Mouse (Mus musculus) C2C12 (cell line): ENCODE data around the gene Nsrp1. TPM values are rescaled to one million over a fixed set of nuclear protein-coding genes. Genes with fewer than 3 reads are reported as not detected.
A peak's percentile ranks its signal among the peaks of the same experiment; 100 is the strongest.
"Not testable (repeated sequence)": the region's sequence is repeated elsewhere in the genome, so short reads cannot be mapped to it uniquely, and the experiment has no call there.

Experiments
- H3K27me3 ChIP-seq: one replicate; pipeline ENCODE4 v1.6.1; 2011; ENCODE audit not compliant: control insufficient read depth, insufficient read depth, insufficient read length
- H3K36me3 ChIP-seq: one replicate; pipeline ENCODE4 v1.6.1; 2011; ENCODE audit not compliant: control insufficient read depth, insufficient read depth
- H3K4me3 ChIP-seq: one replicate; pipeline ENCODE4 v1.5.1; 2011; ENCODE audit warnings: mild to moderate bottlenecking, control low read depth; ENCODE audit not compliant: poor library complexity, insufficient read depth, severe bottlenecking
- H3K79me2 ChIP-seq: one replicate; pipeline ENCODE4 v1.6.1; 2011; ENCODE audit not compliant: control insufficient read depth, insufficient read depth
- H3K79me3 ChIP-seq: one replicate; pipeline ENCODE4 v1.6.1; 2011; ENCODE audit warnings: low read depth, control low read depth
- H3ac ChIP-seq: one replicate; pipeline ENCODE3; 2011; ENCODE audit warnings: low read depth; ENCODE audit not compliant: control insufficient read depth, insufficient read length
- CEBPB ChIP-seq: IDR thresholded peaks from one replicate; pipeline ENCODE4 v1.6.1; 2011; ENCODE audit warnings: low read depth, mild to moderate bottlenecking, control low read depth, moderate library complexity
- CTCF ChIP-seq: IDR thresholded peaks from one replicate; pipeline ENCODE4 v1.5.1; 2011; ENCODE audit not compliant: control insufficient read depth, insufficient read depth, insufficient read length
- FOSL1 ChIP-seq: IDR thresholded peaks from one replicate; pipeline ENCODE4 v1.8.0; 2011; ENCODE audit warnings: mild to moderate bottlenecking, low read length; ENCODE audit not compliant: poor library complexity, insufficient read depth, severe bottlenecking
- MAX ChIP-seq: IDR thresholded peaks from one replicate; pipeline ENCODE4 v1.6.1; 2011; ENCODE audit warnings: mild to moderate bottlenecking, control low read depth
- MYOD1 ChIP-seq: IDR thresholded peaks from one replicate; pipeline ENCODE4 v1.6.1; 2011; ENCODE audit warnings: low read depth; ENCODE audit not compliant: control insufficient read depth, insufficient read length
- MYOG ChIP-seq: IDR thresholded peaks from one replicate; pipeline ENCODE4 v1.6.1; 2011; ENCODE audit not compliant: control insufficient read depth, insufficient read length; ENCODE audit errors: extremely low read depth
- USF1 ChIP-seq: IDR thresholded peaks from one replicate; pipeline ENCODE4 v1.6.1; 2011; ENCODE audit warnings: low read depth, mild to moderate bottlenecking, control low read depth, moderate library complexity
- polyA plus RNA-seq: library from polyadenylated mRNA; unstranded; fragments of >200 nt; fragmentation: generic; extraction: Trizol; gene quantifications from one replicate; pipeline ENCODE4 v1.2.1, GENCODE M21; 2012; ENCODE audit warnings: missing spikeins

The Nsrp1 gene
- polyA plus RNA-seq, 1 experiment, result 2.7 TPM

GRCm38 (mm10) chr11:77077792-77078191 lies 443 bp downstream of the Nsrp1 start:
- peak overlapping the region; percentile 79 for H3ac ChIP-seq
- peak overlapping the region; percentile 98 for H3K4me3 ChIP-seq
- TF ChIP-seq CTCF (no peak), USF1 (no peak)
- peaks cover 22% of the 10 kb centered on the region for H3K79me3 ChIP-seq
- H3K27me3 ChIP-seq, result peaks cover 7% of the 10 kb centered on the region
- H3K36me3 ChIP-seq, result peaks cover 28% of the 10 kb centered on the region
- peaks cover 54% of the 10 kb centered on the region for H3K79me2 ChIP-seq

- Histone ChIP-seq H3ac (peak overlapping the region; percentile 79), H3K79me2 (peaks cover 59% of the 10 kb centered on the region), H3K4me3 (peak overlapping the region; percentile 98), H3K79me3 (peaks cover 26% of the 10 kb centered on the region), H3K36me3 (peaks cover 28% of the 10 kb centered on the region)
- H3K27me3 ChIP-seq, result not testable (repeated sequence)
Observed at GRCm38 (mm10) chr11:77077331-77077730, 904 bp downstream of the Nsrp1 start.

- peaks cover 96% of the 10 kb centered on the region for H3K79me2 ChIP-seq
- no peak overlapping the region for H3ac ChIP-seq
- H3K36me3 ChIP-seq, result peaks cover 48% of the 10 kb centered on the region
- H3K27me3 ChIP-seq, result no peaks in the 10 kb centered on the region
- H3K79me3 ChIP-seq, result peaks cover 54% of the 10 kb centered on the region
- no peak overlapping the region for H3K4me3 ChIP-seq
- no peak for TF ChIP-seq CEBPB
- TF ChIP-seq CTCF, result no peak
- no peak for TF ChIP-seq FOSL1
- TF ChIP-seq MYOD1, result no peak
- no peak for TF ChIP-seq MAX
- no peak for TF ChIP-seq USF1
- TF ChIP-seq MYOG, result no peak
Observed at GRCm38 (mm10) chr11:77070721-77071120, 7.5 kb downstream of the Nsrp1 start.

GRCm38 (mm10) chr11:77068825-77069224 lies 9.4 kb downstream of the Nsrp1 start:
- peaks cover 55% of the 10 kb centered on the region for H3K79me3 ChIP-seq
- H3K4me3 ChIP-seq, result no peak overlapping the region
- peaks cover 31% of the 10 kb centered on the region for H3K36me3 ChIP-seq
- no peak for TF ChIP-seq CTCF
- TF ChIP-seq CEBPB, result no peak
- no peak for TF ChIP-seq MAX
- no peak for TF ChIP-seq USF1
- no peak for TF ChIP-seq MYOD1
- TF ChIP-seq FOSL1, result no peak
- TF ChIP-seq MYOG, result no peak
- H3ac ChIP-seq, result no peak overlapping the region
- H3K27me3 ChIP-seq, result no peaks in the 10 kb centered on the region
- H3K79me2 ChIP-seq, result peaks cover 97% of the 10 kb centered on the region

- H3K79me3 ChIP-seq, result peaks cover 60% of the 10 kb centered on the region
- H3K4me3 ChIP-seq, result no peak overlapping the region
- H3K79me2 ChIP-seq, result peaks cover 93% of the 10 kb centered on the region
- no peaks in the 10 kb centered on the region for H3K27me3 ChIP-seq
- no peak overlapping the region for H3ac ChIP-seq
- TF ChIP-seq MYOG (no peak), CEBPB (no peak), MYOD1 (no peak), FOSL1 (no peak), CTCF (no peak), MAX (no peak), USF1 (no peak)
- peaks cover 17% of the 10 kb centered on the region for H3K36me3 ChIP-seq
Observed at GRCm38 (mm10) chr11:77063406-77063805, 14.8 kb downstream of the Nsrp1 start.

- Histone ChIP-seq H3K27me3 (no peaks in the 10 kb centered on the region), H3K4me3 (no peak overlapping the region), H3ac (no peak overlapping the region), H3K79me3 (peaks cover 52% of the 10 kb centered on the region), H3K79me2 (peaks cover 93% of the 10 kb centered on the region), H3K36me3 (peaks cover 13% of the 10 kb centered on the region)
- TF ChIP-seq MYOG (no peak), MYOD1 (no peak), CTCF (no peak), USF1 (peak; percentile 53), CEBPB (no peak), MAX (peak; percentile 96), FOSL1 (no peak)
Observed at GRCm38 (mm10) chr11:77061951-77062350, 16.3 kb downstream of the Nsrp1 start.
